Mouse (Mus musculus) heart, adult 8-10 months (tissue): ENCODE results near the gene Ppfia2. TPM values are rescaled to one million over a fixed set of nuclear protein-coding genes. Genes with fewer than 3 reads are reported as not detected.
A peak's percentile ranks its signal among the peaks of the same experiment; 100 is the strongest.

Source experiments
- DNase-seq: peaks from one replicate; pipeline ENCODE4 v3.0.0; 2022; ENCODE audit warnings: low spot score
- total RNA-seq, 4 experiments: library from RNA; stranded (reverse); gene quantifications; 2 replicates each; pipeline ENCODE4 v1.2.4; 2022

The Ppfia2 gene
- under 1 TPM; 0.19 to 0.25 (median 0.22) TPM for total RNA-seq

DNA sequence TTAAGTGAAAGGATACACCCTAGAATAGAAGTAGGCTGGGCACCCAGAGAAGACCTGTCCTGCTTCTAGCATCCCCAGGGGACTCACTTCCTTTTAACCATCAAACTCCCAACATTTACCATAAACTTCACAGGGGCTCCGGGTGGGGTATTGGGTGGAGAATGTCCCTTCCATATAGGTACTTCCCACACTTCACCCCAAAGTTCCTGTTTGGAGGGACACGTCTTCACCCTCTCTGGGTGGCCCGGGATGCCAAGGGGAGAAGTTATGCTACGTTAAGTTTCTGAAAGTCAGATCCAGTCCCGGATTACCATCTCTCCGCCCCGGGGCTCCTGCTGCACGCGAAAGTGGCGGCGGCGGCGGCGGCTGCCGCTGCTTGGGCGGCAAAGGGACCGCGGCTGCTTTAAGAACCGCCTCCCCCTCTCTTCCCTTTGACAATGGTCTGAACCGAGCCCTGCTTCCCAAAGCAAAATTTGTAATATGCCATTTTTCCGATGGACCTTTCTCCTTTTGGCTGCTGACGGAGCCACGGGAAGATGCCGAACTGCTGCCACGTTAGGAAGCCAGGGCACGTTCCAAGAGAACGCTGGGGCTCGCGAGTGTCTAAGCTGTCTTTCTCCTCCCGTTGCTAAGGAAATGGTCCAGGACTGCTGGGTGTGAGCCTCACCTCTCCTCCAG, at the start of gene Ppfia2:
Gene Ppfia2, plus strand, starts transcription at position 485 of the 678 bp plus-strand sequence.
- DNase-seq: peak; percentile 13

GRCm38 (mm10) chr10:106468956-106469721, 1.0 kb upstream of the Ppfia2 start:
- peak; percentile 27 for DNase-seq

GRCm38 (mm10) chr10:106470533-106471205, 530 bp downstream of the Ppfia2 start:
- no peak for DNase-seq

DNA sequence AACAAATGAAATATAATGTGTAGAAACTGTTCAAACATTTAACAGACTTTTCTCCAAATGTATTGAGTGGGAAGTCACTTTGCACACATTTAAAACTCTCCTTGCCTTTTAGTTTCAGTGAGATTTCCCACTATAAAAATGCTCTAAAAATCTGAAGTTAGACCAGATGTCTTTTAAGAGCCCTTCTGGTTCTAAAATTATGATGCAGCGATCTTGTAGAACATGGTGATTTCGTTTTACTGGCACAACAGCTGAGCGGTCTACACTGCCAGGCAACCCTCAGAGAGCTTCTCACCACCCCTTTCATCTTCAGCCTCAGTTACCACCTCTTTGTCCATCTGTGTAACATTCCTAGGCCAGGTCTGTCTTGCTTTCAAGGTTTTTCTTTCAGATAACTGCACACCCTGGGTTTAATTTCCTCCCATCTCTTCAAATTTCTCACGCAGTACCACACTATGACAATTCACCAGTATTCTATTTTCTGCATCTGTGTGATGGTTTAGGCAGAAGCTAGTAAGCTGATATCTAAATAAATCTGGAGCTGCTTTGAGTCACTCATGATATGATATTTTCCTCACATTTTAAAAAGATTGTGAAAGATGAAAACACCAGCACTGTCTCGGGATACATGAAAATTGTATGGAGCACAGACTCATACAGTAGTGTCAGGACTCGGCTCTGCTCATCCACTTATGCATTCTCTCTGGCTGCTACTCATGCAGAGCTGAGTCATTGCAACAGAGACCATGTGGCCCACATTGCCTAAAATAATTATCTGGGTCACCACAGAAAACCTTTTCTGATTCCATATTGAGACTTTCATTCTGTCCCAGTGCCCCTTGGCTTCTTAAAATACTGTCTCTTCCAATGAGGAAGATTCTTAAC, 39.4 kb downstream of the Ppfia2 start:
- peak; percentile 11 for DNase-seq

GRCm38 (mm10) chr10:106566036-106566435, 95.9 kb downstream of the Ppfia2 start:
- DNase-seq: no peak

- no peak for DNase-seq
Measured at GRCm38 (mm10) chr10:106585026-106585425, 114.9 kb downstream of the Ppfia2 start.

DNA sequence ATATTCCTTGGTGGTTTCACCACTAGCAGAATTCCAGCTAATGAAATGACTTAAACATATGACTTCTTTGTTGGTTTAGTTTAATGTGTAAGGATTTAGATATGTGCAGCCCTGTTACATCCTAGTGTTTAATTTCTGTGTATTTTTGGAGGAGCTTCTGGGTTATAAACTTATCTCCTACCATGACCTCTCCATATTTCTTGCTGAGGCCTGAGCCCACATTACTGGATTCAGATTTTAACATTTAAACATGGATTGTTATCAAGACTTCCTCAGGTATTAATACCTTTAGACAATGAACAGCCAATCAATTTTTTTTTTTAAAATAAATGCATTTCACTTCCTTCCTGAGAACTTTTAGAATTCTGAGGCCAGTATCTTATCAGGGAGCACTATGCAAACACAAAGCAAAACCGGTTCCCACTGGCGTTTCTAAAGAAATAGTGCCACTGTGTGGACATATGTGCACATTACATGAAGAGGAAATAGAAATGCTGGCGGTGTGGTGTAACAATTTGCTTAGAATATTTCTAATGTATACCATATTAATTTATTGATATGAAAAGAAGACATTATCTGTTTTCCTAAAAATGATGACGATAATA, 115.4 kb downstream of the Ppfia2 start:
- DNase-seq: peak; percentile 12

GRCm38 (mm10) chr10:106587817-106588216, 117.7 kb downstream of the Ppfia2 start:
- DNase-seq: no peak

DNA sequence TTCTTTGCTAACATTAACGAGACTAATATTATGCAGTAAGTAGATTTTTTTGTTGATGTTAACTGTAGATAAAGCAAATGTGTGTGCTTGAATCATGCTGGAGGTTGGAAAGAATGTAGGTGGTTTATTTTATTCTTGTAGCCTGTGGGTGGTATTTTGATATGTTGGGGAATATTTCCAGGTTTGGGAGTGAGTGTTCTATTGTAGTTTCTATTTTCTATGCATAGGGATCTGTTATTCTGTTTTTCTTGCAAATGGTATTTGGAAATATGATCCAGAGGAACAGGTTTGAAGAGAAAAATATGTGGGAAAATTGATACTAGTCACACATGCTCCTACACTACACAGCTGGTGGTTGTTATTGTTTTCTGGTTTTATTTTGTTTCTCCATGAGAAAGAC, 120.8 kb downstream of the Ppfia2 start:
- DNase-seq: no peak

- DNase-seq: no peak
Measured at GRCm38 (mm10) chr10:106596976-106597375, 126.8 kb downstream of the Ppfia2 start.

DNA sequence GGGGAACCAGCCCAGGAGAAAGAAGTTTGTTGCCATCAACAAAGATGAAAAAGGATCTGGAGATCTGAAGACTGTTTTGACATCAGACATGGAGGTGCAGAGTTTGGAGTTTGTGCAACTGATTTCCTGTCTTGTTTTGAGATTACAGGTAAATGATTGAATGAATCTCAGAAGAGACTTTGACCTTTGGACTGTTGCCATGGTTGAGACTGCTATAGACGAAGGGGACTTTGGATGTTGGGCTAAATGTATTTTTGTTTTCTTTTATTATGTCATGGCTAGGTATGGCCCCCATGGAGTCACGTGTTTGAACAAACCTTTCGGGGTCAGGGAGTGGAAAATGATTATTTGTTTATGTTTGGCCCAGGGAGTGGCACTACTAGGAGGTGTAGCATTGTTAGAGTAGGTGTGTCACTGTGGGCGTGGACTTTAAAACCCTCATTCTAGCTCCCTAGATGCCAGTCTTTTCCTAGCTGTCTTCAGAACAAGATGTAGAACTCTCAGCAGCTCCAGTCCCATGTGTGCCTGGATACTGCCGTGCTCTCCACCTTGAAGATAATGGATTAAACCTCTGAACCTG, 133.3 kb downstream of the Ppfia2 start:
- DNase-seq: no peak

GRCm38 (mm10) chr10:106609177-106609981, 139.2 kb downstream of the Ppfia2 start:
- no peak for DNase-seq

DNA sequence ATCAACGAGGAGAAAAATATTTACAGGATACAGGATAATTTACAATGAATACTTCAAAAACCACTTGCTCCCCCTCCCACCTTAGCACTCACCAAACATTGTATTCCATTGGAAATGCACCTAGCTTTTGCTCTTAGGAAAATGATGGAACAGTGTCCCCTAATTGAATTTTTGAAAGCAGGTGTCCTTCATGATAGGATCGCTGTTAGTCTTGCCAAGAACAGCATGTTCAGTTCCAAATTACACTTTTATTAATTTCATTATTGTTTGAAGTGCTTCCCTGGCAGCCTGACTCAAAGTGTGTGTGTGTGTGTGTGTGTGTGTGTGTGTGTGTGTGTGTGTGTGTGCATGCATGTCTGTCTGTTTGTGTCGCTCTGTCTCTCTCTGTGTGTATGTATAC, 140.1 kb downstream of the Ppfia2 start:
- DNase-seq: no peak

- no peak for DNase-seq
Measured at GRCm38 (mm10) chr10:106618194-106618593, 148.1 kb downstream of the Ppfia2 start.

DNA sequence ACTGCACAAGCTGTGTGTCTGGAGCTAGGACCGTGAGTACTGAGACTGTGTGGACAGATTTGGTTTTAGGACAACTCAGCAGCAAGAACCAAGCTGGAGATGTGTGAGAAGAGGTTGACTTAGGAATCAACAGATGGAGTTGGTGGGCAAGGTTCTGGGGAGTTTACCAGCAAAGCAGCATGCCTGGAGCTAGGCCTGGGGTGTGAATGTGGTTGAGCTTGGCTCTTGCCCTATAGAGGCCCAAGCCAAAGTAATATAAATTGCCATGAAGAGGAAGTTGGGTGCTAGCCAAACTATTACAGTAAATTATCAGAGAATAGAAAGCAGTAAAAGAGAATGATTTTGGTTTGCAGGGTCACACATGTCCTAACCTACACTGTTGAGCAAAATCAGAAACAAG, 150.8 kb downstream of the Ppfia2 start:
- no peak for DNase-seq

DNA sequence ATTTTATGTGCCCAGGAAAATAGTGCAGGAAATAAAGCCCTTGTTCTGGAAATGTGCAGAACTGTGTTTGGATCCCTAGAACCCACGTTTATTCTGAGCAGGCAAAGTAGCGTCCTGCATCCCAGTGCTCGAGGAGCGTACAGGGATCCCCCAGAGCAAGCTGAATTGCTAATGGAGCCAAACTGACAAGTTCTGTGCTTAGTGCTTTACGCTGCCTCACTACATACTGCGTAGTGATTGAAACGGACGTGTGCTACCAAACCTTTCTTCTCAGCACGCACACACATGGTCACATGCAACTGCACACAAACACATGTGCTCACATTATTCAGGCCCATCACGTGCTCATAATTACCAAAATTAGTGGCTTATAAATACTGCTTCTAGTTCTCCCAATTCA, 153.2 kb downstream of the Ppfia2 start:
- DNase-seq: no peak

DNA sequence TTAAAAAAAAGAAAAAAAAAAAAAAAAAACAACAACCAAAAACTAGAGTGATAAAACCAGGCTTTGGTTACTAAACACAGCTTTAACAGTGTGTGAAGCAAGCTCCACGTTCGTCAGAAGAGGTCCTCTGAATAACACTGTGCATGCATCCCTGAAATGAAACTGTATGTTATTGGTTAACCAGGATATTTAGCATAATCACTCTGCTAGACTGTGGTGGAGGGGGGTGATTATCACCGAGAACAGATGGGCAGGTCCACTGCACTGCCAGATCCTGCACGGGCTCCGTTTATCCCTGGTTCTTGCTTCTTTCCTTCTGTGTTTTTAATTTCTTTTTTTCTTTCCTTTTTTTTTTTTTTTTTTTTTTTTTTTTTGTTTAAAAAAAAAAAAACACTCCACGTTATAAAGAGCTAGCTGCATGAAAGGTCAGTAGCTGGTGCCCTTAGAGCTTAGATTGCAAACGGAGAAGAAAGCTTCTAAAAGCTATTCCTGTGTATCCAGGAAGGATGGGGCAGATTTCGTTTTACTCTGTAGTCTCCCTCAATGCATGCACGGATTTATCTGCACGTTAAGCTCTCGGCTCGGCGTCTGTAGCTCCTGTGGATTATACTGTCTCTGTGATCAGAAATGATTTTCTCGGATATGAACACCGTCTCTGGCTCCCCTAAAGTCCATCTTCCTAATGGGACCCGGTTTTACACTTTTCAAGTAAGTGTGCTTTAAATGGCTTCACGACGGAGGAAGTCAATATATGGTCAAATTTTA, 162.2 kb downstream of the Ppfia2 start:
- no peak for DNase-seq

GRCm38 (mm10) chr10:106633898-106634297, 163.8 kb downstream of the Ppfia2 start:
- no peak for DNase-seq

DNA sequence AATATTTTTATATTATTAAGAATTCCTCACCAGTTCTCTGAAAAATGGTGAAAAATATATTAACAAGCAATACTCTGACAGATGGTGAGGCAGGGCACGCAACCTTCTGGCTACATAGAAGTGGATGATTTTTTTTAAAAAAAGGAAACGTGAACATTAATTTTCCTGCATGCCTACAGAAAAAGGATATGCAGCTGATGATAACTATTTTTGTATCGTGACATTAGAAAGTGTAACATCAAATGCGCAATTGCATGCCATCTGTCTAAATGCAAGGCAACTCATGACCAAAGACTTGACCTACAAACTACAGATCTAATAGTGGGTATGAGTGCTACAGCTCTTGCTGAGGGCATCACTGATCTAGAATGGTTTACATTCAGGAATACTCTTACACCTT, 182.1 kb downstream of the Ppfia2 start:
- DNase-seq: no peak
